Mouse (Mus musculus) liver, embryonic 14.5 days (tissue): Measurements from ENCODE around the gene Ankrd31. TPM values are rescaled to one million over a fixed set of nuclear protein-coding genes. Genes with fewer than 3 reads are reported as not detected.

ENCODE experiments used
- ATAC-seq: fragments of 200-750 bp; cut with Nextera tagmentation; 2 replicates; pipeline ENCODE4 v1.8.0; 2017; ENCODE audit warnings: moderate number of reproducible peaks, mild to moderate bottlenecking, moderate library complexity; ENCODE audit not compliant: insufficient read depth
- DNase-seq, 3 experiments: peaks; one replicate each; pipeline ENCODE4 v3.0.0-alpha.2; 2012 to 2013; ENCODE audit warnings: low read depth in 3 of 3, low spot score in 3 of 3
- H3K27ac ChIP-seq: fragments of 300-500 bp; sonication (generic); 2 replicates; pipeline ENCODE4 v1.5.1; 2014; ENCODE audit warnings: moderate library complexity, mild to moderate bottlenecking, control low read depth, inconsistent platforms
- H3K27me3 ChIP-seq: fragments of 300-500 bp; sonication (generic); 2 replicates; pipeline ENCODE4 v1.6.1; 2014; ENCODE audit warnings: mild to moderate bottlenecking, low read length, moderate library complexity; ENCODE audit not compliant: control insufficient read depth, insufficient read depth
- H3K36me3 ChIP-seq: fragments of 300-500 bp; sonication (generic); replicated peaks from 2 replicates; pipeline ENCODE4 v1.6.1; 2014; ENCODE audit warnings: low read depth; ENCODE audit not compliant: control insufficient read depth, insufficient read depth
- H3K4me1 ChIP-seq, 2 experiments: fragments of 200-500 bp in 1 of 2; fragments of 300-500 bp in 1 of 2; sonication (generic) in 1 of 2; replicated peaks; 2 replicates each; pipeline ENCODE4 v1.6.1; 2012 to 2014; ENCODE audit warnings: antibody characterized with exemption in 1 of 2, inconsistent platforms in 1 of 2, low read length in 1 of 2; ENCODE audit not compliant: control insufficient read depth in 2 of 2, insufficient read depth in 2 of 2
- H3K4me2 ChIP-seq: fragments of 300-500 bp; sonication (generic); 2 replicates; pipeline ENCODE4 v1.6.1; 2014; ENCODE audit warnings: low read depth, mild to moderate bottlenecking, control low read depth, moderate library complexity
- H3K4me3 ChIP-seq, 2 experiments: fragments of 200-500 bp in 1 of 2; fragments of 300-500 bp in 1 of 2; sonication (generic) in 1 of 2; 2 replicates each; pipeline ENCODE4 v1.5.1; 2012 to 2014; ENCODE audit warnings: low read depth in 2 of 2, low read length in 2 of 2, mild to moderate bottlenecking in 2 of 2, control low read depth in 1 of 2, inconsistent platforms in 1 of 2, moderate library complexity in 1 of 2; ENCODE audit not compliant: insufficient read depth in 1 of 2
- H3K9ac ChIP-seq: fragments of 300-500 bp; sonication (generic); replicated peaks from 2 replicates; pipeline ENCODE4 v1.6.1; 2014; ENCODE audit warnings: mild to moderate bottlenecking, control low read depth, moderate library complexity
- H3K9me3 ChIP-seq: fragments of 300-500 bp; sonication (generic); 2 replicates; pipeline ENCODE4 v1.6.1; 2016; ENCODE audit warnings: low read length, mixed read lengths; ENCODE audit not compliant: control insufficient read depth
- CTCF ChIP-seq: IDR thresholded peaks from 2 replicates; pipeline ENCODE4 v1.5.1; 2016; ENCODE audit warnings: antibody characterized with exemption, low read depth, control low read depth
- EP300 ChIP-seq: IDR thresholded peaks from 2 replicates; pipeline ENCODE4 v1.6.1; 2016; ENCODE audit warnings: antibody characterized with exemption, low read depth
- WGBS: fragments of 180-500 bp; shearing (Covaris S2); extraction: QIAGEN DNeasy Blood & Tissue Kit; methylation state at CpG from one replicate; pipeline ENCODE4 v1.1.7; 2014; ENCODE audit not compliant: insufficient replicate concordance; 5-methylcytosine and 5-hydroxymethylcytosine counted together
- polyA plus RNA-seq, 2 experiments: library from polyadenylated mRNA; depleted of rRNA in 1 of 2; stranded (reverse) in 1 of 2; unstranded in 1 of 2; fragments of >200 nt; fragmentation: Nextera tagmentation in 1 of 2; extraction: Ambion mirVana in 1 of 2; gene quantifications; 2 replicates each; pipeline versions ENCODE4 v1.2.1 to v1.2.3; 2012 to 2014

The Ankrd31 gene
- polyA plus RNA-seq, 2 experiments: 0.03 TPM

- peaks cover 33% of the 10 kb centered on the region for H3K27me3 ChIP-seq
Observed at GRCm38 (mm10) chr13:96923999-96924961, 176.2 kb downstream of the Ankrd31 start, which contains the start of gene Gcnt4. Gene Gcnt4, plus strand, starts transcription at chr13:96924689.

GRCm38 (mm10) chr13:96924985-96925745, 177.1 kb downstream of the Ankrd31 start:
- no peak for DNase-seq
- no peak for ATAC-seq
- no peak for TF ChIP-seq CTCF
- no peak for TF ChIP-seq EP300
- Histone ChIP-seq H3K4me3 (peak overlapping the region; percentile 48 to 65), H3K4me2 (peak overlapping the region; percentile 68), H3K4me1 (no peaks in the 10 kb centered on the region), H3K27me3 (peaks cover 33% of the 10 kb centered on the region), H3K27ac (no peak overlapping the region), H3K36me3 (no peaks in the 10 kb centered on the region), H3K9ac (peak overlapping the region; percentile 40), H3K9me3 (no peaks in the 10 kb centered on the region)
- 1% methylated on average over 53 of the region's 53 CpGs for WGBS

More at GRCm38 (mm10) chr13:96923999-96924961, 176.2 kb downstream of the Ankrd31 start, which contains the start of gene Gcnt4:
- Histone ChIP-seq H3K36me3 (no peaks in the 10 kb centered on the region), H3K27ac (no peak within 1 kb of the TSS), H3K4me2 (peak within 1 kb of the TSS; percentile 68), H3K9ac (peak within 1 kb of the TSS; percentile 40), H3K4me1 (no peaks in the 10 kb centered on the region), H3K4me3 (peak within 1 kb of the TSS; percentile 48 to 65), H3K9me3 (no peaks in the 10 kb centered on the region)
- DNase-seq: peak; percentile 14 to 26 (median 23)
- 8% methylated on average over 56 of the region's 56 CpGs for WGBS
- no peak for TF ChIP-seq EP300
- no peak for TF ChIP-seq CTCF
- ATAC-seq: peak; percentile 58

- 39% methylated on average over 10 of the region's 10 CpGs for WGBS
- Histone ChIP-seq H3K9ac (no peak overlapping the region), H3K27me3 (peaks cover 33% of the 10 kb centered on the region), H3K4me2 (peak overlapping the region; percentile 68), H3K36me3 (no peaks in the 10 kb centered on the region), H3K27ac (no peak overlapping the region), H3K4me3 (no peak overlapping the region; a peak in 1 of 4 replicates), H3K9me3 (no peaks in the 10 kb centered on the region), H3K4me1 (no peaks in the 10 kb centered on the region)
- no peak for TF ChIP-seq CTCF
- no peak for TF ChIP-seq EP300
- ATAC-seq (no peak), DNase-seq (no peak)
Observed at GRCm38 (mm10) chr13:96925991-96926725, 178.1 kb downstream of the Ankrd31 start.

GRCm38 (mm10) chr13:96927781-96928180, 179.7 kb downstream of the Ankrd31 start:
- no peaks in the 10 kb centered on the region for H3K4me1 ChIP-seq
- H3K27ac ChIP-seq: no peak overlapping the region
- TF ChIP-seq EP300: no peak
- TF ChIP-seq CTCF: no peak
- WGBS: 67% methylated on average over 1 of the region's 1 CpGs
- H3K9me3 ChIP-seq: no peaks in the 10 kb centered on the region
- DNase-seq (no peak), ATAC-seq (no peak)
- no peak overlapping the region for H3K4me3 ChIP-seq
- no peak overlapping the region for H3K9ac ChIP-seq
- H3K4me2 ChIP-seq: no peak overlapping the region
- peaks cover 33% of the 10 kb centered on the region for H3K27me3 ChIP-seq
- no peaks in the 10 kb centered on the region for H3K36me3 ChIP-seq
